Mouse (Mus musculus): ENCODE results near the gene Fbxl17. TPM values are rescaled to one million over a fixed set of nuclear protein-coding genes. Genes with fewer than 3 reads are reported as not detected.

The Fbxl17 gene
- polyA plus RNA-seq, 1 experiment from 2014 or later: 7.8 TPM

- WGBS: 82% methylated on average over 8 of the region's 8 CpGs
Measured at GRCm38 (mm10) chr17:63236221-63236620, 263.6 kb downstream of the Fbxl17 start.

DNA sequence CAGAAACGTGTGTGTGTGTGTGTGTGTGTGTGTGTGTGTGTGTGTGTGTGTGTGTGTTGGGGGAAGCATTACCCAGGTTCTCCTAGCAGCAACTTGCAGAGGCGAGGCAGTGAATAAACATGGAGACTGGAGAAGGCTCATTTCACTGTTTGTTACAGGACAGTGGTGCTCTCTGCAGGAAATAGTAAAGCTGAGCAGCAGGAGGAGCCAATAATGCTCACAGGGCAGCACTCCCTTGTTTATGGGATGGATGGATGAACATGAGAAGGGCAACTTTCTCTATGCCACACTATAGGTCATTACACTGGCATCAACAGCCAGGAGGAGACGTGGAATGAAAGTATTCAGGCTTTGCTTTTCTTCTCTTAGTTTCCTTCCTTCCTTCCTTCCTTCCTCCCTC is 264.0 kb downstream of the Fbxl17 start:
- Histone ChIP-seq H3K9ac (replicated peaks; ENCODE audit: low read depth, low read length) (no peak overlapping the region), H3K9me3 (ENCODE audit: control insufficient read depth, low read length) (no peaks in the 10 kb centered on the region), H3K27ac (ENCODE audit: low read length) (no peak overlapping the region), H3K4me3 (replicated peaks; ENCODE audit: low read length) (no peak overlapping the region), H3K4me1 (replicated peaks; ENCODE audit: control insufficient read depth, insufficient read depth, low read length) (no peaks in the 10 kb centered on the region), H3K27me3 (replicated peaks; ENCODE audit: control insufficient read depth, insufficient read depth, low read length) (no peaks in the 10 kb centered on the region), H3K4me2 (ENCODE audit: low read length) (no peak overlapping the region), H3K36me3 (ENCODE audit: control insufficient read depth, insufficient read depth) (no peaks in the 10 kb centered on the region)
- 55% methylated on average over 3 of the region's 3 CpGs for WGBS
- no peak for ATAC-seq

More at GRCm38 (mm10) chr17:63236221-63236620, 263.6 kb downstream of the Fbxl17 start:
- no peaks in the 10 kb centered on the region for H3K27me3 ChIP-seq (replicated peaks; ENCODE audit: control insufficient read depth, insufficient read depth, low read length)
- H3K27ac ChIP-seq (ENCODE audit: low read length): no peak overlapping the region
- no peaks in the 10 kb centered on the region for H3K9me3 ChIP-seq (ENCODE audit: control insufficient read depth, low read length)
- H3K4me1 ChIP-seq (replicated peaks; ENCODE audit: control insufficient read depth, insufficient read depth, low read length): no peaks in the 10 kb centered on the region
- H3K4me2 ChIP-seq (ENCODE audit: low read length): no peak overlapping the region
- H3K4me3 ChIP-seq (replicated peaks; ENCODE audit: low read length): no peak overlapping the region
- no peak overlapping the region for H3K9ac ChIP-seq (replicated peaks; ENCODE audit: low read depth, low read length)
- H3K36me3 ChIP-seq (ENCODE audit: control insufficient read depth, insufficient read depth): no peaks in the 10 kb centered on the region
- no peak for ATAC-seq

GRCm38 (mm10) chr17:63229111-63229510 is 270.7 kb downstream of the Fbxl17 start:
- ATAC-seq: no peak
- 10% methylated on average over 4 of the region's 4 CpGs for WGBS

GRCm38 (mm10) chr17:63226380-63226779 is 273.4 kb downstream of the Fbxl17 start:
- Histone ChIP-seq H3K9me3 (ENCODE audit: control insufficient read depth, low read length) (no peaks in the 10 kb centered on the region), H3K27ac (ENCODE audit: low read length) (no peak overlapping the region), H3K4me3 (replicated peaks; ENCODE audit: low read length) (no peak overlapping the region), H3K27me3 (replicated peaks; ENCODE audit: control insufficient read depth, insufficient read depth, low read length) (no peaks in the 10 kb centered on the region), H3K4me2 (ENCODE audit: low read length) (no peak overlapping the region), H3K36me3 (ENCODE audit: control insufficient read depth, insufficient read depth) (no peaks in the 10 kb centered on the region), H3K4me1 (replicated peaks; ENCODE audit: control insufficient read depth, insufficient read depth, low read length) (0 out of 2 replicates have a peak, but pooled peaks cover 2% of the 10 kb centered on the region), H3K9ac (replicated peaks; ENCODE audit: low read depth, low read length) (no peak overlapping the region)
- ATAC-seq: no peak
- WGBS: 55% methylated on average over 2 of the region's 2 CpGs

More at GRCm38 (mm10) chr17:63229111-63229510, 270.7 kb downstream of the Fbxl17 start:
- no peaks in the 10 kb centered on the region for H3K36me3 ChIP-seq (ENCODE audit: control insufficient read depth, insufficient read depth)
- H3K4me3 ChIP-seq (replicated peaks; ENCODE audit: low read length): no peak overlapping the region
- no peaks in the 10 kb centered on the region for H3K9me3 ChIP-seq (ENCODE audit: control insufficient read depth, low read length)
- H3K4me1 ChIP-seq (replicated peaks; ENCODE audit: control insufficient read depth, insufficient read depth, low read length): 0 out of 2 replicates have a peak, but pooled peaks cover 2% of the 10 kb centered on the region
- H3K9ac ChIP-seq (replicated peaks; ENCODE audit: low read depth, low read length): no peak overlapping the region
- H3K27me3 ChIP-seq (replicated peaks; ENCODE audit: control insufficient read depth, insufficient read depth, low read length): no peaks in the 10 kb centered on the region
- H3K4me2 ChIP-seq (ENCODE audit: low read length): no peak overlapping the region
- no peak overlapping the region for H3K27ac ChIP-seq (ENCODE audit: low read length)

DNA sequence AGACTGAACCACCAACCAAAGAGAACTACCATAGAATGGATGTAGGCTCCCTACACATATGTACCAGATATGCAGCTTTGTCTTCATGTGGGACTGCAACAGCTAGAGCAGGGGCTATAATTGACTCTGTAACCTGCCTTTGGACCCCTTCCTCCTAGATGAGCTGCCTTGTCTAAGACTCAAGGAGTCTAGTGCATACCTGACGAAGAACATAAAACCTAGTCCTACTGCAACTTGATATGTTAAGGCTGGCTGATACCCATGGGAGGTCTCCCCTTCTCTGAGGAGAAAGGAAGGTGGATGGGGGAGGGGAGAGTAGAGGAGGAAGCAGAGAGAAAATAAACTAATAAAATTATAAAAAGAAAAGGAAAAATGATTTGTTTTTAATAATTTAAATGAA is 273.9 kb downstream of the Fbxl17 start:
- Histone ChIP-seq H3K4me2 (ENCODE audit: low read length) (no peak overlapping the region), H3K27me3 (replicated peaks; ENCODE audit: control insufficient read depth, insufficient read depth, low read length) (no peaks in the 10 kb centered on the region), H3K9me3 (ENCODE audit: control insufficient read depth, low read length) (no peaks in the 10 kb centered on the region), H3K4me1 (replicated peaks; ENCODE audit: control insufficient read depth, insufficient read depth, low read length) (0 out of 2 replicates have a peak, but pooled peaks cover 2% of the 10 kb centered on the region), H3K36me3 (ENCODE audit: control insufficient read depth, insufficient read depth) (no peaks in the 10 kb centered on the region), H3K27ac (ENCODE audit: low read length) (no peak overlapping the region), H3K4me3 (replicated peaks; ENCODE audit: low read length) (no peak overlapping the region), H3K9ac (replicated peaks; ENCODE audit: low read depth, low read length) (no peak overlapping the region)
- no peak for ATAC-seq
- 82% methylated on average over 1 of the region's 1 CpGs for WGBS

GRCm38 (mm10) chr17:63223675-63224074 is 276.1 kb downstream of the Fbxl17 start:
- Histone ChIP-seq H3K4me1 (replicated peaks; ENCODE audit: control insufficient read depth, insufficient read depth, low read length) (no peaks in the 10 kb centered on the region), H3K4me2 (ENCODE audit: low read length) (no peak overlapping the region), H3K36me3 (ENCODE audit: control insufficient read depth, insufficient read depth) (no peaks in the 10 kb centered on the region), H3K27ac (ENCODE audit: low read length) (no peak overlapping the region), H3K9ac (replicated peaks; ENCODE audit: low read depth, low read length) (no peak overlapping the region), H3K9me3 (ENCODE audit: control insufficient read depth, low read length) (no peaks in the 10 kb centered on the region), H3K27me3 (replicated peaks; ENCODE audit: control insufficient read depth, insufficient read depth, low read length) (no peaks in the 10 kb centered on the region), H3K4me3 (replicated peaks; ENCODE audit: low read length) (no peak overlapping the region)
- no peak for ATAC-seq
- WGBS: 61% methylated on average over 4 of the region's 4 CpGs

GRCm38 (mm10) chr17:63221632-63222031 is 278.2 kb downstream of the Fbxl17 start:
- 93% methylated on average over 3 of the region's 3 CpGs for WGBS
- Histone ChIP-seq H3K4me3 (replicated peaks; ENCODE audit: low read length) (no peak overlapping the region), H3K9ac (replicated peaks; ENCODE audit: low read depth, low read length) (no peak overlapping the region), H3K36me3 (ENCODE audit: control insufficient read depth, insufficient read depth) (no peaks in the 10 kb centered on the region), H3K27ac (ENCODE audit: low read length) (no peak overlapping the region), H3K27me3 (replicated peaks; ENCODE audit: control insufficient read depth, insufficient read depth, low read length) (no peaks in the 10 kb centered on the region), H3K4me2 (ENCODE audit: low read length) (no peak overlapping the region), H3K4me1 (replicated peaks; ENCODE audit: control insufficient read depth, insufficient read depth, low read length) (no peaks in the 10 kb centered on the region), H3K9me3 (ENCODE audit: control insufficient read depth, low read length) (no peaks in the 10 kb centered on the region)
- no peak for ATAC-seq

- H3K4me1 ChIP-seq (replicated peaks; ENCODE audit: control insufficient read depth, insufficient read depth, low read length): no peaks in the 10 kb centered on the region
- H3K9ac ChIP-seq (replicated peaks; ENCODE audit: low read depth, low read length): no peak overlapping the region
- H3K4me3 ChIP-seq (replicated peaks; ENCODE audit: low read length): no peak overlapping the region
- H3K27me3 ChIP-seq (replicated peaks; ENCODE audit: control insufficient read depth, insufficient read depth, low read length): no peaks in the 10 kb centered on the region
- H3K4me2 ChIP-seq (ENCODE audit: low read length): no peak overlapping the region
- 0 out of 2 replicates have a peak, but pooled peaks cover 1% of the 10 kb centered on the region for H3K9me3 ChIP-seq (ENCODE audit: control insufficient read depth, low read length)
- WGBS: 79% methylated on average over 5 of the region's 5 CpGs
- no peaks in the 10 kb centered on the region for H3K36me3 ChIP-seq (ENCODE audit: control insufficient read depth, insufficient read depth)
- ATAC-seq: no peak
- no peak overlapping the region for H3K27ac ChIP-seq (ENCODE audit: low read length)
Measured at GRCm38 (mm10) chr17:63220821-63221220, 279.0 kb downstream of the Fbxl17 start.

DNA sequence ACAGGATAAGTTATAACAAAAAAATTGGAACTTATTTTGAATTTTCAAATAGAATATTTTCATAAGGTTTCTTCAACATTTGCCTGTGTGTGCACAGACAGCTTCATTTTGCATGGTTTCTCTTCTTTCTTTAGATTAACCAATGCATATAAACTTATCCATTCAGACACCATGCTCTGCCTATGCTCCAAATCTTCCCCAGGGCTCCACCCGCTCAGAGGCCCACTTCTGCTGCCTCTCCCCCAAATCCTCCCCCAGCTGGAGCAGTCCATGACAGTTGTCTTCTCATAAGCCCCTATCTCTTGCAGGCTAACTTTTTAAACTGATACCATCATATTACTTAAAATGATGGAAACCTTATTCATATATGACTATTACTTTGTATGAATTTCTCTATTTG is 282.8 kb downstream of the Fbxl17 start:
- H3K4me3 ChIP-seq (replicated peaks; ENCODE audit: low read length): no peak overlapping the region
- H3K9ac ChIP-seq (replicated peaks; ENCODE audit: low read depth, low read length): no peak overlapping the region
- no peak overlapping the region for H3K27ac ChIP-seq (ENCODE audit: low read length)
- no peaks in the 10 kb centered on the region for H3K27me3 ChIP-seq (replicated peaks; ENCODE audit: control insufficient read depth, insufficient read depth, low read length)
- ATAC-seq: no peak
- no peaks in the 10 kb centered on the region for H3K36me3 ChIP-seq (ENCODE audit: control insufficient read depth, insufficient read depth)
- WGBS: 90% methylated on average over 1 of the region's 1 CpGs
- H3K4me2 ChIP-seq (ENCODE audit: low read length): no peak overlapping the region
- H3K9me3 ChIP-seq (ENCODE audit: control insufficient read depth, low read length): 0 out of 2 replicates have a peak, but pooled peaks cover 2% of the 10 kb centered on the region
- H3K4me1 ChIP-seq (replicated peaks; ENCODE audit: control insufficient read depth, insufficient read depth, low read length): no peaks in the 10 kb centered on the region

GRCm38 (mm10) chr17:63212018-63212417 is 287.8 kb downstream of the Fbxl17 start:
- Histone ChIP-seq H3K9ac (replicated peaks; ENCODE audit: low read depth, low read length) (no peak overlapping the region), H3K27ac (ENCODE audit: low read length) (no peak overlapping the region), H3K27me3 (replicated peaks; ENCODE audit: control insufficient read depth, insufficient read depth, low read length) (no peaks in the 10 kb centered on the region), H3K4me3 (replicated peaks; ENCODE audit: low read length) (no peak overlapping the region), H3K4me1 (replicated peaks; ENCODE audit: control insufficient read depth, insufficient read depth, low read length) (no peaks in the 10 kb centered on the region), H3K36me3 (ENCODE audit: control insufficient read depth, insufficient read depth) (no peaks in the 10 kb centered on the region), H3K9me3 (ENCODE audit: control insufficient read depth, low read length) (0 out of 2 replicates have a peak, but pooled peaks cover 2% of the 10 kb centered on the region), H3K4me2 (ENCODE audit: low read length) (no peak overlapping the region)
- no peak for ATAC-seq
- 92% methylated on average over 4 of the region's 4 CpGs for WGBS

Measured in forebrain, embryonic 16.5 days (tissue).